Mouse (Mus musculus): ENCODE results near the gene Ptprg.
"Not testable (repeated sequence)": the region's sequence is repeated elsewhere in the genome, so short reads cannot be mapped to it uniquely, and the experiment has no call there.

The Ptprg gene

GRCm38 (mm10) chr14:11962561-11962960 is 409.2 kb downstream of the Ptprg start:
- DNase-seq (ENCODE audit: low spot score), result no peak

GRCm38 (mm10) chr14:11963791-11964190 is 410.5 kb downstream of the Ptprg start:
- DNase-seq (ENCODE audit: low spot score), result no peak

DNA sequence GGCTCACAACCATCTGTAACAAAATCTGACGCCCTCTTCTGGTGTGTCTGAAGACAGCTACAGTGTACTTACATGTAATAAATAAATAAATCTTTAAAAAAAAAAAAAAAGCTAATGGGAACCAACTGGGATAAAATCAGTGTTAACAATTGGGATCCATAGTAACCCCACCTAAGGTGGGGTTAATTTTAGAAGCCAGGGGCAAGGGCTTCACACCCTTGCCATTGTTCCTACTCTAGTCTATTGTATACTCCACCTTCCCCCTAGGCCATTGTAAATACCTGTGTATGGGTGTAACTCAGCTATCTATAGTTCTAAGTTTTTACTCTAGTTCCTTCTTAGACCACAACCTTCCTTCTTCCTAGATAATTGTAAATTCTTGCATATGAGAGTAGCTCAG is 411.0 kb downstream of the Ptprg start:
- DNase-seq (ENCODE audit: low spot score), result not testable (repeated sequence)

- DNase-seq (ENCODE audit: low spot score), result peak; percentile 16
These were observed 412.5 kb downstream of the Ptprg start for GRCm38 (mm10) chr14:11965878-11966277.

DNA sequence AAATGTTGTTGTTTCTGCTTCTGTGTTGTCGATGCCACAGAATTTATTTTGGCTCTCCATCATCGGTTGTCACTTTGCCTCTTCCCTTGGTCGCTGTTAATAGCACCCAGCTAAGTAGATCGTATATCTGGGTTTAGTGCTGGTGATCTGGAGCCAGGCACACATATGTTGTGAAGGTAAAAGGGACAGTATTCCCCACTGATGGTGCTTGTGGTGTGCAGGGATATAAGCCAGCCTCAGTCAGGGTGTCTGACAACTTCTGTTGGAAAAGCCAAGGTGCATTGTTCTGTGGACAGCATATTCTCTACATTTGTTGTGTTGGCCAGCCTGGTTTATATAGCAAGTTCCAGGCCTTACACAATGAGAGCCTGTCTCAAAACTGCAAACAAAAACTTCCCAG is 428.4 kb downstream of the Ptprg start:
- no peak for DNase-seq (ENCODE audit: low spot score)

DNA sequence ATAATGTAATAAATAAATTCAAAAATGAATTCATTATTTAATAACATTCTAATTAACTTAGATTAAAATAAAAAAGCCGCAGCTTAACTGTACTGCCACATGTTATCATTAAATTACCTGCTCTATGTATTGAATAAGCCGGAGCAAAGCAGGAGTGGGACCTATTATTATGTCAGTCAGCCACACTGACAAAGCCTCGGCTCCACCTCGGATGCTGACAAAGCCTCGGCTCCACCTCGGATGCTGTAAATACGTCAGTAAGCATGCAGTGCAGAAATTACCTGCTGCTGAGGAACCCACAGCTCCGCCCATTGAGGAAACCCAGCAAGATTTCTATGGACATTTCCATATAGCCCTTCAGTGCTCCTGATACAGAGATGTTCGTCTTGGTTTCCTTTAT is 429.7 kb downstream of the Ptprg start:
- DNase-seq (ENCODE audit: low spot score), result no peak

DNA sequence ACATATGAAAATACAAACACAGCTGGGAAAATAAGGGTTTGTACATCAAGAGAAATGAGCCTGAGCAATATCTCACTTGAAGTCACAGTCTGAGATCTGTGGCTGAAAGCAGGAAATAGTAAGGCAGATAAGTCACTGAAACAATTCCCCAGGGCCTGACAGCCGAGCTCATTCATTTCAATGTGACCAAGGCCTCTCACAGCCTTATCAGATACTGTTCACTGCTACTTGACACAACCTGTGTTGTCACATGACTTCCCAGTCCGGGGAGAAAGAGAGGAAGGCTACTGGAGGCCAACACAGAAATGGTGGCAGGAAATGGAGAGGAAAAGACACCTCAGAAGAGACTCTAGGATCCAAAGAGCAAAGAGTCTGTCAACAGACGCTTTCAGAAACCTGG is 430.8 kb downstream of the Ptprg start:
- no peak for DNase-seq (ENCODE audit: low spot score)

DNA sequence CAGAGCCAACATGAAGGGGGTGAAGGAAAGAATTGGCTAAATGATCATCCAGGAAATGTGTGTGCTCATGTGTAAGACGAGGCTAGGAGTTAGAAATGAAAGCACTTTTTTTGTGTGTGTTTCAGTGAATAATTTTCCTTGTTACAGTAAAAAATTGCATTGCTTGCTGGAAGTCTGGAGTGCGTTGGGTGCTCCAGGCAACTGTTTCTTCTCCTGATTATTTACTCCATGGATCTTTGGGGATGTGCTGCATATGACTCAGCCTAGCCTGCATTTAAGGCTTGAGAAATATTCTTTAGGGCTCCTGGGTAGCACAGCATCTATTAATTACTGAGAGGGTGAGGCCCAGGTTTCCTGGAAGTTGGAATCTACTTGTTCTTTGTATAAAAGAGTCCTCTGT is 435.6 kb downstream of the Ptprg start:
- no peak for DNase-seq (ENCODE audit: low spot score)

- DNase-seq (ENCODE audit: low spot score), result no peak
These were observed 437.8 kb downstream of the Ptprg start for GRCm38 (mm10) chr14:11991151-11991550.

GRCm38 (mm10) chr14:11992111-11992510 is 438.8 kb downstream of the Ptprg start:
- DNase-seq (ENCODE audit: low spot score), result no peak

- no peak for DNase-seq (ENCODE audit: low spot score)
These were observed 439.2 kb downstream of the Ptprg start for GRCm38 (mm10) chr14:11992534-11992933.

DNA sequence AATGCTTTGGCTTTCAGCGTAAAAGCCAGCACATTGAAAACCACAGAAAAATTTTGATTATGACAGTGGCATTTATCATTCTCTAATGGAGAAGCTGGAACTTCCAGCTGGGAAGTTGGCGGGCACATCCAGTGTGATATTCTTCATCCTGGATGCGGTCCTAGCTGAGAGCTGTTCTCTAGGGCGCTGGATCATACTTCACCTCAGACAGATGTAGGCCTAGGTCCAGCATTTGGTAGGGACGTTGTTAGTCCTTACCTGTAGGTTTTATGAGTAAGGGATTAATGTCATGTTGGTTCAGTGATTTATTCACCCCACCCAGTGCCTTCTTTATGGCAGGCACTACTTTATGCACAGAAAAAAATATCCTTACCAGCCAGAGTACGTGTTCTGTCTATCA is 444.2 kb downstream of the Ptprg start:
- DNase-seq (ENCODE audit: low spot score), result no peak

DNA sequence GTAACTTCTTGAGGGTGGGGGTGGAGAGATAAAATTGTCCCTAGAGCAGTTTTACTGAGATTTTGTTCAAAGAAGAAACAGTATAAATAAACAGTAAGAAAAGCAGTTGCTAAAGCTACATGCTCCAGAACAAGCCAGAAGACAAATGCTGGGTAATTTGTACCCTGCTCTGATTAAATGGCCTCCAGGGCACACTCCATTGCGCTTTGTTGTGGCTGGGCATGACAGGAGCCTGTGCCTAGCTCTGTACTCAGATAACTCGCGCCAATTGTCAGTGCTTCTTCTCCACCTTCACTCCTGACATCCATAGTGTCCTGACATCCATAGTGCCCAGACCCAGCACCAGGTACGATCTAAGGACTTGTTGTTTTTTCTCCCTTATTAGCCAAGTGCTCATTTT is 445.1 kb downstream of the Ptprg start:
- DNase-seq (ENCODE audit: low spot score), result peak; percentile 6

DNA sequence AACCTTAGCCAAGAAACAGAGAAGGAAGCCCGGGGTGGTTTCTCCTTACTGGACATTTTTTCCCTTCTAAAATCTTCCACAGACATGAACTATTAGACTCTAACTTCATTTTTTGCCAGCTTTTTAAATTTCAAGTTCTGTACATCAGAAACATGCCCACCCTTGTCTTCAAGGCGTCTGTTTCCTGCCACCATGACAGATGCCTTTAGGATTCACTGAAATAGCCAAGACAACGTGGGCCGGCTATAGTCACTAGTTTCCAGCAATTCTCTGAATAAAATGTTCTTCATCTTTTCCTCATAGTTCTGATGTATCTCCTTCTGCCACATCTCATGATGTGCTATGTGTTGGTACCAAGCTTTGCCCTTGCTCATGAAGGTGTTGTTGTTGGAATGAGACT is 450.7 kb downstream of the Ptprg start:
- DNase-seq (ENCODE audit: low spot score), result no peak

DNA sequence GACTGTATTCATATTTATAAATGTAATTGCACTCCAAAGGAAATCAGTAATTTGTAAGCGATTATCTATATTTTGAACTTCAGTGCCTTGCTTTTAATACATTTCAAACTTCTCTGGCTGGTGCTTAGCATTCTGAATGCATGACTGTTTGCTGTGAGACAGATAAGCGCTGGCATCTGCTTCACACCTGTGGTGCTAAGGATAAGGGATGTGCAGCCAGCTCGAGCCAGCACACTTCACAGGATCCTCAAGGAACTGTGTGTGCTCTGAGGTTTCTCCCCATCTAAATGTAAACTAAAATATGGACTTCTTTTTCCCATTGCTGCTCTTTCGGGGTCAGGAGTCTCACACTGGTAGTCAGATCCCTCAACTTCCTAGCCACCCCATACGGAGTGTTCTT is 458.4 kb downstream of the Ptprg start:
- no peak for DNase-seq (ENCODE audit: low spot score)

- DNase-seq (ENCODE audit: low spot score), result no peak
These were observed 472.7 kb downstream of the Ptprg start for GRCm38 (mm10) chr14:12025812-12026728.

DNA sequence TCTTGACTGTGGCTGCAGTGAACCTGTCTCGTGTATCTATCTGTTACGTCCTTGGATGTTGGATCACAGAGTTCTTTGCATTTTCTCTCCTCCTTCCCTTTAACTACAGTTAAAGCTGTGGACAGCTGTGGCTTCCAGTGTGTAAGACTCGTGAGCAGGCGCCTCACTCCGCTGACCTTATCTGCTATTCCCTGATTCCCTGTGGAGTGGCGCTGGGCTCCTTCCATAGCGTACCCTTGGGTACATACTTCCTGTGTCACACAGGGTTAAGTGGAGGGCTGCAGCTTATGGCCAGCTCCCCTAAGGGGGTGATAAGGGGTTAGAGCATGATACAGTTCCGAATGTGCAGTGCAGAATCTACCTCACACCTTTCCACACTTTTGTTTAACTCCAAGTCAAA is 473.9 kb downstream of the Ptprg start:
- peak; percentile 8 for DNase-seq (ENCODE audit: low spot score)

DNA sequence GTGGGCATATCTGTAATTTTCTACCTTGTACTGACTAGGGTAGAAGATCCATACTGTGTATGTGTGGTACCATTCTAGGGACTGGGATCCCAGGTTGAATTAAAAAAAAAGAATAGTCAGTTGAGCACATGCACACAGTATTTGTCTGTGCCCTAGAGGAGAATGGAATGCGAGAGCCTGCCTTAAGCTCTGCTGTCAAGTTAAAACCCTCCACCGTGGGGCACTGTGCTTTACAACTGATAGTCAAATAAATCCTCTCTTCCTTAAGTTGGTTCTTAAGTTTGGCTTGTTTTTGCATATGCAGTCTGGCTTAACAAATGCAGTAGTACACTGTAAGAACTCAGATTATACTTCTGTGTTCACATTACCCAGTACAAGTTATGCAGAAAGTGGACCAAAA is 476.6 kb downstream of the Ptprg start:
- DNase-seq (ENCODE audit: low spot score), result no peak

GRCm38 (mm10) chr14:12036530-12037283 is 483.4 kb downstream of the Ptprg start:
- DNase-seq (ENCODE audit: low spot score), result no peak

DNA sequence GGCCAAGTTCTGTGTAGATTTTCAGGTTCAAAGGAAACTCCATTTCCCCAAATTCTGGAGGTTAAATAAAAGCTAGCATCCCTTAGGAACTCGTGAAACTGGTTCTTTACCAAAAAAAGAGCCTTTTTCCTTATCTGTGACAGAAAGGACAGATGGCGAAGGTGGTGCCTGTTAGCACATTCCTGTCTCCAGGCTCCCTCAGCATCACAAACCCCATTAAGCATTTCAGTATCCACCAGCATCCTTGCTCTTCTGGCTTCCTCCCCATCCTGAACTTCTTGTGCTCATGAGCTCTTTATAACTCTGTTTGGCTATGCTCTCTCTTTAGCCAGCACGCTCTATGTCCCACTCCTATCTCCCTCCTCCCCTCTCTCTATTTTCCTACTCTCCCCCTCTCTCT is 486.4 kb downstream of the Ptprg start:
- no peak for DNase-seq (ENCODE audit: low spot score)

DNA sequence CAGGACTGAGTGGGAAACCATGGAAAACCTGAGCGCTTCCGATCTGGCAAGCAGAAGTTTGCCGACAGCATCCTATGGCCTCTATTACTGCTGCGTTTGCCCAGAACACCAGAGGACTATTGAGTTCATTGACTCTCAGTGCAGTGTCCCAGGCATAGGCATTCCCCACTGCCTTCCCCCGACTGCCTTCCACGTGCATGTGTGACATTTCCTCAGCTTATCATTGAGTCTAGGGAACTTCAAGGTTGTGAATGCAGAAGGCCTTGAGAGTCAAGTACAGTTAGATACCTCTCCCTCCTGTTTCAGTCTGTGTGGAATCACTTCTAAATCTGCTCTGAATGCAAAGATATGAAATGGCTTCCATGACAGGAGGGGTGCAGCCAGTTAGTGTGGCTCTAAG is 488.2 kb downstream of the Ptprg start:
- no peak for DNase-seq (ENCODE audit: low spot score)

DNA sequence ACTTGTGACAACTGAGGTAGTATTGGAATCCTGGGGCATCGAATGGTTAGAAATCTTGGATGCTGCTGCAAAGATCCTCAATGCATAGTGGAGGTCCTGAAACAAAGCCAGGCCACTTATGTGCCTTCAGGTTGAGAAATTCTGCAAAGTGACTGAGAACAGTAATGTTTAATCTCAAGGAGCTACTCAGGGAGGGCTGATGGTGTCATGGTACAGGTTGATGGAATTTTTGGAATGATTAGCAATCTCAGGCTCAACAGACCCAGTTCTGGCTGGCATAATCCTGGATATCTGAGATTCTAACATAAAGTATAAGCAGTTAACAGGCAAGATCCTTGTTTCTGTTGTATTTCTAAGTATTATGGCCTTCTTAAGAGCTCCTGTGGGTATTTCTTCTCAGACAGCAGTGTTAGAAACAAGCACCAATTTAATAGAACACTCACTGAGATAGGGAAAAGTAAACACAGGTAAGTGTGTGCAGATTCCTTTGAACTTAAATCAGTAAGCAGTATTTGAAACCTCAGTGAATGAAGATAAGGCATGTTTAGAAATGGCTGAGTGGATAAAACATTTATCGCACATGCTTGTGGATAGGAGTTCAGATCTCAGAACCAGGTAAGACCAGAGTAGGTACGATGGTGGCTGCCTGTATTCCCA is 493.0 kb downstream of the Ptprg start:
- DNase-seq (ENCODE audit: low spot score), result no peak

DNA sequence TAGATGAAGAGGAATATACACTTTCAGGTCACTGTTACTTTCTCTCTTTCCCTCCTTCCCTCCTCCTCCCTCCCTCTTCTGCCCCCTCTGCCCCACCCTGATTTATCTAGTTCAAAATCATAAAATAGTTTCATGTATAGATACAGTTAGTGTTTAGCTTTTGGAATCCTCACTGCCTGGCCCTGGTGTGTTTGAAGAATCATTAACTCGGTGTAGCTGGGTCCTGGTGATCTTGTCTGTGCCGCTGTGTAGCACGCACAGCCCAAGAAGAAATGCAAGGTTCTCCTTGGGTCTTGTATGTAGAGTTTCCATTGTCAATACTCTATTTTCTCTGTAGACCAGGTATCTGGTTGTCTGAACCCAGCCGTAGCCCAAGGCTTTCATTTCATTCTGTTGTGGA is 494.3 kb downstream of the Ptprg start:
- DNase-seq (ENCODE audit: low spot score), result no peak
